Mouse (Mus musculus) right cerebral cortex, postnatal 14 days (tissue): ENCODE results near the gene Clstn2.

Experiments
- DNase-seq: peaks from one replicate; pipeline ENCODE4 v3.0.0; 2022

Gene Clstn2

GRCm38 (mm10) chr9:97950378-97951006, 82.5 kb downstream of the Clstn2 start:
- no peak for DNase-seq

GRCm38 (mm10) chr9:97919326-97919725, 113.7 kb downstream of the Clstn2 start:
- no peak for DNase-seq

- DNase-seq: no peak
Measured at GRCm38 (mm10) chr9:97891415-97891814, 141.6 kb downstream of the Clstn2 start.

GRCm38 (mm10) chr9:97883336-97883735, 149.6 kb downstream of the Clstn2 start:
- no peak for DNase-seq

GRCm38 (mm10) chr9:97867013-97867700, 165.8 kb downstream of the Clstn2 start:
- DNase-seq: no peak

GRCm38 (mm10) chr9:97852859-97853258, 180.1 kb downstream of the Clstn2 start:
- DNase-seq: no peak

- no peak for DNase-seq
Measured at GRCm38 (mm10) chr9:97847873-97848838, 184.8 kb downstream of the Clstn2 start.

- no peak for DNase-seq
Measured at GRCm38 (mm10) chr9:97842054-97842453, 190.9 kb downstream of the Clstn2 start.

- no peak for DNase-seq
Measured at GRCm38 (mm10) chr9:97831216-97831615, 201.8 kb downstream of the Clstn2 start.

GRCm38 (mm10) chr9:97829919-97830318, 203.1 kb downstream of the Clstn2 start:
- DNase-seq: no peak

GRCm38 (mm10) chr9:97827689-97828088, 205.3 kb downstream of the Clstn2 start:
- DNase-seq: peak; percentile 15

GRCm38 (mm10) chr9:97826077-97826947, 206.7 kb downstream of the Clstn2 start:
- DNase-seq: no peak

- no peak for DNase-seq
Measured at GRCm38 (mm10) chr9:97817116-97817515, 215.9 kb downstream of the Clstn2 start.

GRCm38 (mm10) chr9:97816143-97816805, 216.7 kb downstream of the Clstn2 start:
- no peak for DNase-seq

GRCm38 (mm10) chr9:97813157-97813556, 219.8 kb downstream of the Clstn2 start:
- DNase-seq: no peak

GRCm38 (mm10) chr9:97807031-97807430, 225.9 kb downstream of the Clstn2 start:
- DNase-seq: no peak

GRCm38 (mm10) chr9:97793661-97794060, 239.3 kb downstream of the Clstn2 start:
- no peak for DNase-seq

GRCm38 (mm10) chr9:97788151-97788670, 244.8 kb downstream of the Clstn2 start:
- no peak for DNase-seq

- DNase-seq: no peak
Measured at GRCm38 (mm10) chr9:97780032-97780616, 252.9 kb downstream of the Clstn2 start.

GRCm38 (mm10) chr9:97775770-97776169, 257.2 kb downstream of the Clstn2 start:
- no peak for DNase-seq

- no peak for DNase-seq
Measured at GRCm38 (mm10) chr9:97774991-97775390, 258.0 kb downstream of the Clstn2 start.
